Mouse (Mus musculus) ES-Bruce4 (cell line): ENCODE results near the gene Add3. TPM values are rescaled to one million over a fixed set of nuclear protein-coding genes. Genes with fewer than 3 reads are reported as not detected.

ENCODE experiments used
- H3K27ac ChIP-seq: 2 replicates; pipeline ENCODE4 v1.5.1; 2012; ENCODE audit warnings: low read length, inconsistent platforms; ENCODE audit not compliant: insufficient read depth
- H3K27me3 ChIP-seq: 2 replicates; pipeline ENCODE4 v1.6.1; 2012; ENCODE audit warnings: mild to moderate bottlenecking, low read length, inconsistent platforms; ENCODE audit not compliant: control insufficient read depth, poor library complexity, insufficient read depth, severe bottlenecking
- H3K36me3 ChIP-seq: 2 replicates; pipeline ENCODE4 v1.6.1; 2012; ENCODE audit warnings: inconsistent platforms, mild to moderate bottlenecking, low read length, moderate library complexity; ENCODE audit not compliant: control insufficient read depth, poor library complexity, insufficient read depth, severe bottlenecking
- H3K4me1 ChIP-seq: one replicate; pipeline ENCODE4 v1.8.1; 2011; ENCODE audit warnings: low read length; ENCODE audit not compliant: control insufficient read depth, insufficient read depth
- H3K4me3 ChIP-seq: 2 replicates; pipeline ENCODE4 v1.5.1; 2011; ENCODE audit warnings: low read depth, mild to moderate bottlenecking, low read length
- H3K9ac ChIP-seq: 2 replicates; pipeline ENCODE4 v1.6.1; 2012; ENCODE audit warnings: low read depth, mild to moderate bottlenecking, inconsistent platforms; ENCODE audit not compliant: poor library complexity, severe bottlenecking
- H3K9me3 ChIP-seq: replicated peaks from 2 replicates; pipeline ENCODE4 v1.6.1; 2012; ENCODE audit warnings: mild to moderate bottlenecking, low read length, inconsistent platforms; ENCODE audit not compliant: control insufficient read depth, poor library complexity, insufficient read depth, severe bottlenecking
- CTCF ChIP-seq: IDR thresholded peaks from one replicate; pipeline ENCODE4 v1.8.1; 2011; ENCODE audit warnings: low read depth, low read length
- EP300 ChIP-seq: IDR thresholded peaks from 2 replicates; pipeline ENCODE4 v1.6.1; 2011; ENCODE audit warnings: low read depth, low read length; ENCODE audit not compliant: insufficient read depth
- POLR2A ChIP-seq: IDR thresholded peaks from one replicate; pipeline ENCODE4 v1.8.1; 2011; ENCODE audit warnings: low read length; ENCODE audit not compliant: insufficient read depth
- polyA plus RNA-seq: library from polyadenylated mRNA; stranded (reverse); fragments of >200 nt; gene quantifications from 2 replicates; pipeline ENCODE4 v1.2.4, GENCODE M21; 2011; ENCODE audit warnings: low read depth; ENCODE audit not compliant: missing spikeins, insufficient read depth, insufficient read length

Add3 gene
- polyA plus RNA-seq, 1 experiment: 41.5 TPM

DNA sequence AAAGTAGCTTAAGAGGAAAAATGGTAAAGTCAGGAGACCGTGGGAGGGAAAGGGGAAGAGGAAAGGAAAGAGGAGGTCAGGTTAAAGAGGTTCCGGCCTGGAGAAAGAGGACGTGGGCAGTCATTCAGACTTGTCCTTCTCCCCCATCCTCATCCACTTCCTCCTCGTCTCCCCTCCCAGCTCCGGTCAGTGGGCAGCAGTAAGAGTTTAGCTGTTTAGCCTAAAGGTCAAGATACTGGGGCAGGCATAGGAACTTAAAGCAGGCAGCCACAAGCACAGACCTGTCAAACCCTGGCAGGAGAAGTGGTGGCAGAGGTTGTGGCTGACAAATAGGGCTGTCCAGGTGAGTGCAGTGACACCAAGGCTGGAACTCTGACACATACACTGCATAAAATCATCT is 30.4 kb downstream of the Add3 start:
- Histone ChIP-seq H3K4me3 (no peak overlapping the region), H3K9ac (no peak overlapping the region), H3K4me1 (no peaks in the 10 kb centered on the region), H3K9me3 (no peaks in the 10 kb centered on the region), H3K27ac (no peak overlapping the region), H3K27me3 (no peaks in the 10 kb centered on the region), H3K36me3 (no peaks in the 10 kb centered on the region)
- TF ChIP-seq CTCF (no peak), EP300 (no peak), POLR2A (no peak)

DNA sequence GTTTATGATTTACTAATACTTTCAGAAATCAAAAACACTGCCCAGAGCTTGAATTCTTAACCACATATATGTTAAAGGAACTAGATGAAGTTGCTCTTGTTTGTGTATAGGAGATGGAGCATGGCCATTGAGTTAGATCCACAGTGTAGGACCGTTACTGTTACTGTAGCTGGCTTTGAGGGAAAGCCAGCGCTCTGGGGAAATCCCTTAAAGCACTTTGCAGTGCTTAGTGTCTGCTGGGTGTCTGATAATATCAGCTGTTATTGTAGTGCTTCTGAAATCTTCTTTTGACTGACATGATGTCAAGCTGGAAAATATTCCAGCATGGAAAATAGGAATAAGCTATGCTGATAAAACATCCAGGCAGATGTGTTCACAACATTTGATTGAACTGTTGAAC is 33.8 kb downstream of the Add3 start:
- no peak overlapping the region for H3K4me3 ChIP-seq
- peaks cover 7% of the 10 kb centered on the region for H3K9me3 ChIP-seq
- no peak overlapping the region for H3K9ac ChIP-seq
- no peak overlapping the region for H3K27ac ChIP-seq
- H3K4me1 ChIP-seq: peaks cover 1% of the 10 kb centered on the region
- no peaks in the 10 kb centered on the region for H3K27me3 ChIP-seq
- no peaks in the 10 kb centered on the region for H3K36me3 ChIP-seq
- no peak for TF ChIP-seq EP300
- no peak for TF ChIP-seq POLR2A
- TF ChIP-seq CTCF: no peak

DNA sequence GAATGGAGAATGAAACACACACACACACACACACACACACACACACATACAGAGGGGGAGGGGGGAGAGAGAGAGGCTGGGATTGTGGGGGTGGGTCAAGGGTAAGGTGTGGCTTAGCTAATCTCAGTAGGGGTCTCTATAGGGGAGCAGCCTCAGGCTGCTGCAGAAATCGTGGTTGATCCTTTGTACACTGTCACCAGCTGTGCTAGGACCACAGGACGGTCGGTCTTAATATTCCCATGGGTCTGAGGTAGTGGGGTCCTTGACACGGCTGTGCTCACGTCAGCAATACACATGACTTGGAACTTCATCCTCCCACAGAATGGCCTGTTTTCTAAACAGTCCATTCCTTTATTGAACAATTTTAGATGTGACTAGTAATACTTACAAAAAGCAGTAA is 35.3 kb downstream of the Add3 start:
- Histone ChIP-seq H3K9ac (no peak overlapping the region), H3K36me3 (no peaks in the 10 kb centered on the region), H3K9me3 (peaks cover 7% of the 10 kb centered on the region), H3K27ac (no peak overlapping the region), H3K4me3 (no peak overlapping the region), H3K4me1 (peaks cover 1% of the 10 kb centered on the region), H3K27me3 (no peaks in the 10 kb centered on the region)
- TF ChIP-seq POLR2A (no peak), CTCF (no peak), EP300 (no peak)

DNA sequence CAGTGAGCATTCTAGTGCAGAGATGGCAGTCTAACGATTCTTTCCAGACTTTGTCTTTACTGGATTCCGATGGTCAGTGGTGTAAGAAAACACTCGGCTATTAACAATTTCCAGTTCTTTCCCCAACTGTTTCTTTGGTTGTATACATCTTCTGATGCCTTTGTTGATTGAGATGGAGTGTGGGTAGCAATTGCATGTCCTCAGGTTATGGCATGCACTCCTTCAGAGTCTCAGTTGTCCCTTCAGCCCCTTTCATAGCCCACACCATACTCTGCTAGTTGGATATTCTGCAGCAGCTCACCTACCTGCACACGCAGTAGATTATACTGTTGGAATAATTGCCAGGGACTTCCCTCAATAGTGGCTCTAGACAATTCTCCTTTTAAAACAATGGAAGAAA is 36.3 kb downstream of the Add3 start:
- Histone ChIP-seq H3K27ac (no peak overlapping the region), H3K4me3 (no peak overlapping the region), H3K27me3 (no peaks in the 10 kb centered on the region), H3K4me1 (peaks cover 1% of the 10 kb centered on the region), H3K36me3 (no peaks in the 10 kb centered on the region), H3K9ac (no peak overlapping the region), H3K9me3 (peaks cover 7% of the 10 kb centered on the region)
- TF ChIP-seq CTCF: no peak
- TF ChIP-seq EP300: no peak
- no peak for TF ChIP-seq POLR2A

DNA sequence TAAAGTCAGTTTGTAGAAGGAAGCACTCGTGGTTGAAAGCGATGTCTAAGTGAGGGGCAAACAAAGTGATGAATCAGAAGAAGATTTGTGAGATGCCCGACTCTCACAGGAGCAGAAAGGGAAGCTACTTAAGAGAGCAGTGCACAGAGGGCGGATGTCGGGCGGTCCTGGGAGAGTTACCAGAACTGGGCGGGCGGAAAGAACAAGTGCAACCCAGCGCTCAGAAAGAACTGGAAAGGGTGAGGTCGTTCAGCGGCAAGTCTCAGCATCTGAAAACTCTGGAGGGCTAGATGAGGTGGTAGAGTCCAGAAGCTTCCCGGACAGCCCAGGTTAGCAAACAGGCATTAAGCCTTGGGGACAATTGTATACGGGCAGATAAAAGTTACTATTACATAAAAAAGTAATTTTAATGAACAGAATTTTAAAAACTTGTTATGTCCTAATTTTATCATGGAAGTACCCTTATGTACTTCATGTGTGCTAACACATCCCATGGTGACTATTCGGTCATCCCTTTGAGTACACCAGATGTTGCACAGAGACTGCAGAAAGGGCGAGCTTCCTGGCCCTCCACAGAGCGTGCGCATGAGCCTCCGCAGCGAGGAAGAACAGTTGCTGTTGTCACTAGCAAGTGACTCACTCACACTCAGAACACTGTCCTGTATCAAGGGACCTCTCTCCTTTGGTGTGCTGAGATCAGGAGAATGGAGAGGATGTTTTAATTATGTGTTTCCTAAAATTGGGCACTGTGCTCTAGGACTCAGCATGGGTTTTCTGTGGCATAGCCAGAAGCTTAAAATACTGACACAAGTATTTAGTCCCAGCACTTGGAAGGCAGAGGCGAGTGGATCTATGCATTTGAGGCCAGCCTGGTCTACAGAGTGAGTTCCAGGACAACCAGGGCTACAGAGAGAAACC is 38.6 kb downstream of the Add3 start:
- H3K27ac ChIP-seq: no peak overlapping the region
- no peak overlapping the region for H3K9ac ChIP-seq
- H3K27me3 ChIP-seq: no peaks in the 10 kb centered on the region
- H3K4me1 ChIP-seq: peaks cover 1% of the 10 kb centered on the region
- no peak overlapping the region for H3K4me3 ChIP-seq
- peaks cover 7% of the 10 kb centered on the region for H3K9me3 ChIP-seq
- no peak for TF ChIP-seq POLR2A
- TF ChIP-seq CTCF: no peak
- no peaks in the 10 kb centered on the region for H3K36me3 ChIP-seq

DNA sequence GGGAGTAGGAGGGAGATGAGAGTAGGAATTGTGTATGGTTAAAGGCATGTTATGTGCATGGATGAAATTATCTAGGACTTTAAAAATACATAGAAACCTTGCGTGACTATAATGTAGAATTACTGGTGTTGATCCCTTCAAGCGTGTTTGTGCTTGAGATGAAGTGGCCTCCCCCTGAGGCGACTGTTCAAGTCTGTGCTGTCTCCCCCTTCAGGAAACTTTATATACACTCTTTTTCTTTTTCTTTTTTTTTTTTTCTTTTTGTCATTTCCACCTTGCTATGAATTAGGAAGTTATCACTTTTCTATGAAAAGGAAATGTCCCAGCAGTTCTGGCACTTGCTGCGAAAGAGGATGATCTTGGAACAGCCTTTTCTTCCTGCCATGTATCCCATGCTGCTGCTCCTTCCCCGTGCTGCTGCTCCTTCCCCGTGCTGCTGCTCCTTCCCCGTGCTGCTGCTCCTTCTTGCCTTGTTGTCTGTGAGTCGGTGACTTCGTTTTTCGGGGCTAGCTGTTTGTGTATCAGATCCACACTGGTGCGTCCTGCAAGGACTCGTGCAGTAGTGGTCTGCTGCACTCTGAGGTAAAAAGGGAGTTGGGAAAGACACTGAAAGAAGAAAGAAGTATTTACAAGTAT is 40.0 kb downstream of the Add3 start:
- H3K9ac ChIP-seq: no peak overlapping the region
- H3K36me3 ChIP-seq: no peaks in the 10 kb centered on the region
- no peaks in the 10 kb centered on the region for H3K27me3 ChIP-seq
- TF ChIP-seq EP300 (no peak), POLR2A (no peak), CTCF (no peak)
- peaks cover 1% of the 10 kb centered on the region for H3K4me1 ChIP-seq
- H3K27ac ChIP-seq: no peak overlapping the region
- H3K9me3 ChIP-seq: peaks cover 7% of the 10 kb centered on the region
- no peak overlapping the region for H3K4me3 ChIP-seq
